Mouse (Mus musculus) limb, embryonic 13.5 days (tissue): ENCODE results near the gene Utrn. TPM values are rescaled to one million over a fixed set of nuclear protein-coding genes. Genes with fewer than 3 reads are reported as not detected.
A peak's percentile ranks its signal among the peaks of the same experiment; 100 is the strongest.

Experiments
- ATAC-seq: fragments of 200-750 bp; cut with Nextera tagmentation; 2 replicates; pipeline ENCODE4 v1.8.0; 2017; ENCODE audit warnings: low read depth, moderate number of reproducible peaks, moderate TSS enrichment; ENCODE audit not compliant: low FRiP score
- H3K27ac ChIP-seq: fragments of 300-500 bp; sonication (generic); 2 replicates; pipeline ENCODE4 v1.5.1; 2015; ENCODE audit warnings: inconsistent platforms, mild to moderate bottlenecking, moderate library complexity
- H3K27me3 ChIP-seq: fragments of 300-500 bp; sonication (generic); 2 replicates; pipeline ENCODE4 v1.6.1; 2015; ENCODE audit warnings: mild to moderate bottlenecking, inconsistent platforms
- H3K36me3 ChIP-seq: fragments of 300-500 bp; sonication (generic); 2 replicates; pipeline ENCODE4 v1.6.1; 2015; ENCODE audit warnings: inconsistent platforms, mild to moderate bottlenecking, moderate library complexity
- H3K4me1 ChIP-seq: fragments of 300-500 bp; sonication (generic); 2 replicates; pipeline ENCODE4 v1.6.1; 2015; ENCODE audit warnings: inconsistent platforms
- H3K4me2 ChIP-seq: fragments of 300-500 bp; sonication (generic); replicated peaks from 2 replicates; pipeline ENCODE4 v1.6.1; 2015; ENCODE audit warnings: inconsistent platforms, mild to moderate bottlenecking, moderate library complexity
- H3K4me3 ChIP-seq: fragments of 300-500 bp; sonication (generic); 2 replicates; pipeline ENCODE4 v1.5.1; 2015; ENCODE audit warnings: moderate library complexity, mild to moderate bottlenecking, inconsistent platforms
- H3K9ac ChIP-seq: fragments of 300-500 bp; sonication (generic); 2 replicates; pipeline ENCODE4 v1.6.1; 2015; ENCODE audit warnings: mild to moderate bottlenecking, inconsistent platforms
- H3K9me3 ChIP-seq: fragments of 300-500 bp; sonication (generic); 2 replicates; pipeline ENCODE4 v1.6.1; 2016; ENCODE audit warnings: inconsistent platforms
- WGBS: fragments of 180-500 bp; shearing (Covaris S2); methylation state at CpG from one replicate; pipeline ENCODE4 v1.1.7; 2015; 5-methylcytosine and 5-hydroxymethylcytosine counted together
- polyA plus RNA-seq: library from polyadenylated mRNA; unstranded; fragments of >200 nt; fragmentation: Nextera tagmentation; extraction: Ambion mirVana; gene quantifications from 2 replicates; pipeline ENCODE4 v1.2.1, GENCODE M21; 2015

Gene Utrn
- polyA plus RNA-seq, 1 experiment from 2014 or later = 89.9 TPM

- Histone ChIP-seq H3K27ac (no peak overlapping the region), H3K4me1 (peaks cover 24% of the 10 kb centered on the region), H3K27me3 (no peaks in the 10 kb centered on the region), H3K4me2 (no peak overlapping the region), H3K36me3 (peaks cover 51% of the 10 kb centered on the region), H3K4me3 (no peak overlapping the region), H3K9ac (no peak overlapping the region), H3K9me3 (0 out of 2 replicates have a peak, but pooled peaks cover 3% of the 10 kb centered on the region)
- 69% methylated on average over 18 of the region's 18 CpGs for WGBS
- ATAC-seq = no peak
These were observed 132.0 kb downstream of the Utrn start for GRCm38 (mm10) chr10:12736861-12737835.

GRCm38 (mm10) chr10:12735695-12736094 is 133.5 kb downstream of the Utrn start:
- H3K27ac ChIP-seq = no peak overlapping the region
- H3K27me3 ChIP-seq = no peaks in the 10 kb centered on the region
- H3K9ac ChIP-seq = no peak overlapping the region
- H3K36me3 ChIP-seq = peaks cover 53% of the 10 kb centered on the region
- 94% methylated on average over 1 of the region's 1 CpGs for WGBS
- H3K9me3 ChIP-seq = 0 out of 2 replicates have a peak, but pooled peaks cover 3% of the 10 kb centered on the region
- no peak overlapping the region for H3K4me2 ChIP-seq
- ATAC-seq = no peak
- no peak overlapping the region for H3K4me3 ChIP-seq
- H3K4me1 ChIP-seq = peaks cover 18% of the 10 kb centered on the region

- 75% methylated on average over 5 of the region's 5 CpGs for WGBS
- Histone ChIP-seq H3K4me1 (peaks cover 10% of the 10 kb centered on the region), H3K4me3 (no peak overlapping the region), H3K27ac (no peak overlapping the region), H3K4me2 (no peak overlapping the region), H3K9me3 (0 out of 2 replicates have a peak, but pooled peaks cover 3% of the 10 kb centered on the region), H3K9ac (no peak overlapping the region), H3K36me3 (peaks cover 50% of the 10 kb centered on the region), H3K27me3 (no peaks in the 10 kb centered on the region)
- ATAC-seq = no peak
These were observed 137.7 kb downstream of the Utrn start for GRCm38 (mm10) chr10:12731459-12731858.

GRCm38 (mm10) chr10:12729635-12730034 is 139.5 kb downstream of the Utrn start:
- Histone ChIP-seq H3K9ac (no peak overlapping the region), H3K27me3 (no peaks in the 10 kb centered on the region), H3K9me3 (no peaks in the 10 kb centered on the region)

GRCm38 (mm10) chr10:12729033-12729432 is 140.1 kb downstream of the Utrn start:
- H3K4me2 ChIP-seq = no peak overlapping the region
- no peaks in the 10 kb centered on the region for H3K9me3 ChIP-seq
- 75% methylated on average over 5 of the region's 5 CpGs for WGBS
- H3K27ac ChIP-seq = no peak overlapping the region
- peaks cover 46% of the 10 kb centered on the region for H3K36me3 ChIP-seq
- H3K4me1 ChIP-seq = peaks cover 16% of the 10 kb centered on the region
- H3K27me3 ChIP-seq = no peaks in the 10 kb centered on the region
- H3K4me3 ChIP-seq = no peak overlapping the region
- no peak for ATAC-seq
- H3K9ac ChIP-seq = no peak overlapping the region

More at GRCm38 (mm10) chr10:12729635-12730034, 139.5 kb downstream of the Utrn start:
- Histone ChIP-seq H3K4me3 (no peak overlapping the region), H3K4me1 (peaks cover 16% of the 10 kb centered on the region), H3K36me3 (peaks cover 46% of the 10 kb centered on the region), H3K4me2 (no peak overlapping the region), H3K27ac (no peak overlapping the region)
- WGBS = 14% methylated on average over 1 of the region's 1 CpGs
- no peak for ATAC-seq

- WGBS = 90% methylated on average over 3 of the region's 3 CpGs
- Histone ChIP-seq H3K27ac (no peak overlapping the region), H3K36me3 (peaks cover 41% of the 10 kb centered on the region), H3K9me3 (no peaks in the 10 kb centered on the region), H3K27me3 (no peaks in the 10 kb centered on the region), H3K4me3 (no peak overlapping the region), H3K4me2 (no peak overlapping the region), H3K4me1 (peaks cover 16% of the 10 kb centered on the region), H3K9ac (no peak overlapping the region)
- ATAC-seq = no peak
These were observed 141.3 kb downstream of the Utrn start for GRCm38 (mm10) chr10:12727881-12728280.

- ATAC-seq = peak; percentile 54; the same call in 1 of the 2 replicates
- WGBS = 53% methylated on average over 13 of the region's 13 CpGs
- peaks cover 45% of the 10 kb centered on the region for H3K36me3 ChIP-seq
- H3K27ac ChIP-seq = peak overlapping the region; percentile 45; the same call in 1 of the 2 replicates
- no peak overlapping the region for H3K4me3 ChIP-seq
- no peak overlapping the region for H3K9ac ChIP-seq
- no peaks in the 10 kb centered on the region for H3K9me3 ChIP-seq
- no peaks in the 10 kb centered on the region for H3K27me3 ChIP-seq
- H3K4me1 ChIP-seq = peaks cover 19% of the 10 kb centered on the region
- no peak overlapping the region for H3K4me2 ChIP-seq
These were observed 143.0 kb downstream of the Utrn start for GRCm38 (mm10) chr10:12726041-12726608.

- 75% methylated on average over 14 of the region's 14 CpGs for WGBS
- H3K27me3 ChIP-seq = no peaks in the 10 kb centered on the region
- no peak overlapping the region for H3K4me2 ChIP-seq
- H3K27ac ChIP-seq = no peak overlapping the region
- H3K9ac ChIP-seq = no peak overlapping the region
- ATAC-seq = no peak
- no peaks in the 10 kb centered on the region for H3K9me3 ChIP-seq
- H3K4me3 ChIP-seq = no peak overlapping the region
- H3K36me3 ChIP-seq = peaks cover 47% of the 10 kb centered on the region
- H3K4me1 ChIP-seq = peaks cover 16% of the 10 kb centered on the region
These were observed 144.7 kb downstream of the Utrn start for GRCm38 (mm10) chr10:12724247-12725001.

GRCm38 (mm10) chr10:12723269-12723668 is 145.9 kb downstream of the Utrn start:
- H3K36me3 ChIP-seq = peaks cover 48% of the 10 kb centered on the region
- no peak for ATAC-seq

GRCm38 (mm10) chr10:12722111-12722510 is 147.1 kb downstream of the Utrn start:
- Histone ChIP-seq H3K4me2 (no peak overlapping the region), H3K9me3 (no peaks in the 10 kb centered on the region), H3K9ac (no peak overlapping the region), H3K4me3 (no peak overlapping the region), H3K36me3 (peaks cover 45% of the 10 kb centered on the region), H3K27me3 (no peaks in the 10 kb centered on the region), H3K27ac (no peak overlapping the region), H3K4me1 (peaks cover 16% of the 10 kb centered on the region)
- WGBS = 84% methylated on average over 2 of the region's 2 CpGs
- no peak for ATAC-seq

More at GRCm38 (mm10) chr10:12723269-12723668, 145.9 kb downstream of the Utrn start:
- Histone ChIP-seq H3K4me1 (peaks cover 16% of the 10 kb centered on the region), H3K9me3 (no peaks in the 10 kb centered on the region), H3K4me2 (no peak overlapping the region), H3K27me3 (no peaks in the 10 kb centered on the region), H3K4me3 (no peak overlapping the region), H3K9ac (no peak overlapping the region), H3K27ac (no peak overlapping the region)
- 59% methylated on average over 3 of the region's 3 CpGs for WGBS

- Histone ChIP-seq H3K27me3 (no peaks in the 10 kb centered on the region), H3K9me3 (no peaks in the 10 kb centered on the region), H3K4me1 (0 out of 2 replicates have a peak, but pooled peaks cover 3% of the 10 kb centered on the region), H3K4me2 (no peak overlapping the region), H3K36me3 (peaks cover 40% of the 10 kb centered on the region), H3K27ac (no peak overlapping the region), H3K4me3 (no peak overlapping the region), H3K9ac (no peak overlapping the region)
- WGBS = 90% methylated on average over 8 of the region's 8 CpGs
- no peak for ATAC-seq
These were observed 150.8 kb downstream of the Utrn start for GRCm38 (mm10) chr10:12718386-12718785.
